Comparison of ENCODE assay signal across 8 mouse cellular contexts in genomic region chr14:25479841-25480252, GRCm38 (mm10). TPM values are rescaled to one million over a fixed set of nuclear protein-coding genes. Genes with fewer than 3 reads are reported as not detected.
DNase-seq lines count a peak whose midpoint lies in the region.

No protein-coding gene starts in this region.

- intact Hi-C loops in heart, postnatal 25 days (cut with DNase I), result no loop called here
- intact Hi-C loops in left cerebral cortex, postnatal 36 days (cut with DNase I), result no loop called here
- intact Hi-C loops in left cerebral cortex, postnatal 4 days (cut with DNase I), result no loop called here

- peak; percentile 39 to 40 for DNase-seq in cerebellum, postnatal 10 days
- no peak for DNase-seq in cerebellum, adult 9-11 months
- DNase-seq in adrenal gland, postnatal 25 days, result peak; percentile 37
- peak; percentile 35 for DNase-seq in heart, postnatal 25 days (ENCODE audit: low spot score)
- peak; percentile 70 for DNase-seq in lung, postnatal 36 days
- no peak for DNase-seq in left cerebral cortex, postnatal 36 days (ENCODE audit: low spot score in 2 of 2)
- no peak for DNase-seq in right cerebral cortex, postnatal 14 days
- no peak for DNase-seq in left cerebral cortex, postnatal 4 days

RNA-seq across cellular contexts. Expression of gene Zmiz1, which starts 20.9 kb away (rescaled TPM):
- total RNA-seq in adrenal gland, postnatal 25 days (2021), result 125 and 153 TPM in 2 replicates
- total RNA-seq in heart, postnatal 25 days (2021), result 10 to 100 TPM; 40.2 to 49.9 TPM
- total RNA-seq in left cerebral cortex, postnatal 36 days (2021), result 100 to 1,000 TPM in 1 of 2 experiments, 10 to 100 TPM in 1; 83.9 to 111 TPM
- total RNA-seq in left cerebral cortex, postnatal 4 days (2021), result 100 to 1,000 TPM; 149 to 152 TPM

Comparison
In these comparisons a context has a peak if more than half of its experiments do, and no peak if none do; other contexts are left out.
1. DNase-seq: peak in cerebellum, postnatal 10 days (2 of 2), adrenal gland, postnatal 25 days (single experiment), heart, postnatal 25 days (single experiment) and lung, postnatal 36 days (single experiment); none in cerebellum, adult 9-11 months (single experiment), left cerebral cortex, postnatal 36 days (0 of 2), right cerebral cortex, postnatal 14 days (single experiment) and left cerebral cortex, postnatal 4 days (single experiment).